Mouse (Mus musculus) spleen, adult 2 months (tissue): ENCODE results near the gene Vps11. TPM values are rescaled to one million over a fixed set of nuclear protein-coding genes. Genes with fewer than 3 reads are reported as not detected.

Experiments
- DNase-seq, 2 experiments: peaks; one replicate each; pipeline versions ENCODE4 v3.0.0 to v3.0.0-alpha.2; 2012 to 2021; ENCODE audit warnings: low spot score in 2 of 2, low read depth in 1 of 2
- H3K27ac ChIP-seq: fragments of 200-500 bp; 2 replicates; pipeline ENCODE4 v1.5.1; 2012; ENCODE audit warnings: low read length, inconsistent platforms; ENCODE audit not compliant: insufficient read depth
- H3K27me3 ChIP-seq: fragments of 200-500 bp; 2 replicates; pipeline ENCODE4 v1.6.1; 2012; ENCODE audit warnings: mild to moderate bottlenecking, moderate library complexity, low read length, inconsistent platforms; ENCODE audit not compliant: control insufficient read depth, insufficient read depth
- H3K36me3 ChIP-seq: fragments of 200-500 bp; 2 replicates; pipeline ENCODE4 v1.6.1; 2012; ENCODE audit warnings: mild to moderate bottlenecking, low read length, inconsistent platforms; ENCODE audit not compliant: control insufficient read depth, insufficient read depth
- H3K4me1 ChIP-seq: fragments of 200-500 bp; 2 replicates; pipeline ENCODE4 v1.6.1; 2011; ENCODE audit warnings: inconsistent platforms; ENCODE audit not compliant: control insufficient read depth, insufficient read depth, insufficient read length
- H3K4me3 ChIP-seq: fragments of 200-500 bp; 2 replicates; pipeline ENCODE4 v1.5.1; 2011; ENCODE audit warnings: mild to moderate bottlenecking, inconsistent platforms; ENCODE audit not compliant: insufficient read depth, insufficient read length; ENCODE audit errors: extremely low read depth
- CTCF ChIP-seq: fragments of 200-500 bp; IDR thresholded peaks from 2 replicates; pipeline ENCODE4 v1.5.1; 2011; ENCODE audit warnings: mild to moderate bottlenecking, inconsistent platforms; ENCODE audit not compliant: insufficient read depth, insufficient read length, insufficient replicate concordance; ENCODE audit errors: extremely low read depth
- POLR2A ChIP-seq: fragments of 200-500 bp; IDR thresholded peaks from 2 replicates; pipeline ENCODE4 v1.6.1; 2011; ENCODE audit warnings: low read depth, low read length, inconsistent platforms
- WGBS: fragments of 180-500 bp; shearing (Covaris S2); methylation state at CpG from one replicate; pipeline ENCODE4 v1.1.7; 2018; 5-methylcytosine and 5-hydroxymethylcytosine counted together
- polyA plus RNA-seq: library from polyadenylated mRNA; depleted of rRNA; stranded (reverse); fragments of >200 nt; gene quantifications from 2 replicates; pipeline ENCODE4 v1.2.3, GENCODE M21; 2012

Gene Vps11
- polyA plus RNA-seq, 1 experiment = 23.7 TPM

GRCm38 (mm10) chr9:44348546-44348945 is 12.9 kb downstream of the Vps11 start:
- Histone ChIP-seq H3K4me3 (no peak overlapping the region), H3K27ac (no peak overlapping the region), H3K4me1 (no peaks in the 10 kb centered on the region), H3K27me3 (no peaks in the 10 kb centered on the region), H3K36me3 (peaks cover 43% of the 10 kb centered on the region)
- TF ChIP-seq POLR2A = no peak
- no peak for TF ChIP-seq CTCF
- no peak for DNase-seq
- 96% methylated on average over 4 of the region's 4 CpGs for WGBS

- TF ChIP-seq POLR2A = no peak
- no peak for TF ChIP-seq CTCF
- peaks cover 35% of the 10 kb centered on the region for H3K36me3 ChIP-seq
- no peak overlapping the region for H3K27ac ChIP-seq
- no peak overlapping the region for H3K4me3 ChIP-seq
- 84% methylated on average over 4 of the region's 4 CpGs for WGBS
- peaks cover 5% of the 10 kb centered on the region; the same call in 1 of the 2 replicates for H3K4me1 ChIP-seq
- H3K27me3 ChIP-seq = no peaks in the 10 kb centered on the region
- DNase-seq = no peak
These were observed 13.8 kb downstream of the Vps11 start for GRCm38 (mm10) chr9:44347621-44348020.

- Histone ChIP-seq H3K4me3 (no peak overlapping the region), H3K27ac (no peak overlapping the region), H3K27me3 (no peaks in the 10 kb centered on the region), H3K4me1 (peaks cover 5% of the 10 kb centered on the region; the same call in 1 of the 2 replicates), H3K36me3 (peaks cover 31% of the 10 kb centered on the region)
- DNase-seq = no peak
- 89% methylated on average over 9 of the region's 9 CpGs for WGBS
- TF ChIP-seq POLR2A = no peak
- TF ChIP-seq CTCF = no peak
These were observed 14.3 kb downstream of the Vps11 start for GRCm38 (mm10) chr9:44347166-44347565.

- Histone ChIP-seq H3K27me3 (no peaks in the 10 kb centered on the region), H3K27ac (no peak overlapping the region), H3K4me1 (peaks cover 5% of the 10 kb centered on the region; the same call in 1 of the 2 replicates), H3K4me3 (no peak overlapping the region), H3K36me3 (peaks cover 23% of the 10 kb centered on the region)
- TF ChIP-seq POLR2A (no peak), CTCF (no peak)
- 84% methylated on average over 6 of the region's 6 CpGs for WGBS
- no peak for DNase-seq
These were observed 15.7 kb downstream of the Vps11 start for GRCm38 (mm10) chr9:44345570-44346433.

GRCm38 (mm10) chr9:44343781-44344421 is 17.6 kb downstream of the Vps11 start, which contains the start of gene Hmbs:
Hmbs (minus strand) TSS chr9:44344228.
- Histone ChIP-seq H3K27me3 (no peaks in the 10 kb centered on the region), H3K36me3 (peaks cover 19% of the 10 kb centered on the region), H3K4me1 (peaks cover 5% of the 10 kb centered on the region; the same call in 1 of the 2 replicates), H3K27ac (peak within 1 kb of the TSS; percentile 98), H3K4me3 (peak within 1 kb of the TSS; percentile 96)
- TF ChIP-seq POLR2A (no peak), CTCF (no peak)
- peak; percentile 84 to 87 for DNase-seq
- under 1% methylated on average over 39 of the region's 39 CpGs for WGBS

- Histone ChIP-seq H3K4me3 (peak overlapping the region; percentile 59), H3K36me3 (peaks cover 14% of the 10 kb centered on the region), H3K27ac (peak overlapping the region; percentile 31; the same call in 1 of the 2 replicates), H3K4me1 (peaks cover 5% of the 10 kb centered on the region; the same call in 1 of the 2 replicates), H3K27me3 (no peaks in the 10 kb centered on the region)
- no peak for TF ChIP-seq CTCF
- TF ChIP-seq POLR2A = no peak
- WGBS = 12% methylated on average over 6 of the region's 6 CpGs
- no peak for DNase-seq
These were observed 18.2 kb downstream of the Vps11 start for GRCm38 (mm10) chr9:44343290-44343689.
